Mouse (Mus musculus): ENCODE measurements around the gene Slc37a3.

DNA sequence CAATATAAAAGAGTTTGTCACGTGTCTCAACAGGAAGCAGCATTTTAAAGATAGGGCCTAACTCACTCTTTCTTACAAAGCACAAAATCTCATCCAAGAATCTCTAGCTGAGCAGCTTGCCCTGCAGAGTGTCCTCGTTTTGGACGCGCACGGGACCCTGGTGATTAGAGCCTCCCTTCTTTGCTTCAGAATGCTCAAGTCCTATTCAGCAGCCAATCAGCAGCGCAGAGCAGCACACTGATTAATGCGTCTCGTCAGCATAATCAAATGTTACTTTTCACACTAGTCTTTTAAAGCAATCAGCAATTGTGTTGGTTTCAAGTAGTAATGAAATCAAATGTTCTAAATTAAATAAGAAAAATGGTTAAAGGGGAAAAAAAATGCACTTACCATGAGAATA, 39.1 kb downstream of the Slc37a3 start:
- no peak for TF ChIP-seq CTCF (IDR thresholded peaks at IDR 0.05)
- no peak for TF ChIP-seq POLR2A (IDR thresholded peaks at IDR 0.05; ENCODE audit: insufficient read depth, low read depth, low read length)
- no peak for TF ChIP-seq EP300 (IDR thresholded peaks at IDR 0.05; ENCODE audit: insufficient read depth, low read depth, low read length)

Measured in heart, adult 2 months (tissue).